In the genomic region with DNA sequence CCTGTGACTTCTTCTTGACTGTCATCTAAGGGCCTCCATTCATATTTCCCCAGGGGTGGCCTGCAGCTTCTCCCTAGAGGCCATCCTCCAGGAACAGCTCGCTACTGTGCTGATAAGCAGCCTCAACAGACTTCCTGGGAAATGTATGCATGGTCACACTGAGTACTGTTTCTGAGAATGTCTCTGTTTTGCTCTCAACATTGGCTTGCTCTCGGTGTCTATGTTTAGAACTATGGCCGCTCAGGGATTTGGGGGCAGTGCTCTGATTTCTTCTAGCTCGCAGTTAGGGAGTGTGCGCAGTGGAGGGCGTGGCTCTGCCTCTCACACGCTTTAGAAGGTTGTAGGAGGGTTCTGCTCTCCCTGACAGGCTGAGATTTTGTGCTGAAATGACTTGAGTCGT, we compare ENCODE assay signal across 9 mouse cellular contexts. TPM values are rescaled to one million over a fixed set of nuclear protein-coding genes. Genes with fewer than 3 reads are reported as not detected.
DNase-seq lines count a peak whose midpoint lies in the region.
"Had no signal": no experiment of that assay in that cellular context is flagged by ENCODE, and none has a peak within 500 bp of the region (broad histone marks: within the 10 kb centered on the region; RNA-seq: fewer than 3 reads in every experiment).

No protein-coding gene starts in this region.

- DNase-seq in adrenal gland, postnatal 25 days = peak; percentile 12
- DNase-seq in adrenal gland, adult 2 months = no peak
- peak; percentile 21 to 45 for DNase-seq in left cerebral cortex, adult 18-20 months (ENCODE audit: low spot score in 2 of 2)
- no peak for DNase-seq in left cerebral cortex, postnatal 10 days (ENCODE audit: extremely low spot score in 1 of 2, low spot score in 2 of 2)
- DNase-seq in heart, adult 8-10 months (ENCODE audit: low spot score) = peak; percentile 53
- DNase-seq in heart, postnatal 4 days = peak; percentile 51
- DNase-seq in Muller cell, postnatal 12 days (ENCODE audit: inconsistent ontology term) = no peak
- DNase-seq in urinary bladder, postnatal 25 days (ENCODE audit: low spot score) = no peak
- DNase-seq: lung, postnatal 10 days had no signal

- intact Hi-C loops in left cerebral cortex, postnatal 10 days (cut with DNase I) = loop anchor here (5.0 kb wide), 3 partner anchors 77 to 702 kb away; partner anchors contain the start of gene Plxna1

RNA-seq across cellular contexts. Expression of gene Txnrd3, which starts 9.4 kb away (rescaled TPM):
- 10.3 and 12.8 TPM in 2 replicates for total RNA-seq in adrenal gland, postnatal 25 days (2021)
- 10 to 100 TPM in 1 of 2 experiments, 1 to 10 TPM in 1; 9.0 to 11.4 TPM for total RNA-seq in adrenal gland, adult 2 months (2021)
- polyA plus RNA-seq in adrenal gland, adult 2 months (2012; rRNA removed) = 12.9 and 14.6 TPM in 2 replicates
- total RNA-seq in left cerebral cortex, adult 18-20 months (2021) = 1 to 10 TPM; 4.0 to 4.8 TPM
- 10 to 100 TPM in 1 of 2 experiments, 1 to 10 TPM in 1; 10.0 to 10.6 TPM for total RNA-seq in left cerebral cortex, postnatal 10 days (2021)
- total RNA-seq in heart, adult 8-10 months (2022) = 10 to 100 TPM; 14.6 to 17.0 (median 15.0) TPM
- 10 to 100 TPM; 27.1 to 27.3 TPM for total RNA-seq in heart, postnatal 4 days (2021)

RNA-seq across cellular contexts. Expression of gene Chchd6, which starts 38.9 kb away (rescaled TPM):
- 22.1 and 23.8 TPM in 2 replicates for total RNA-seq in adrenal gland, postnatal 25 days (2021)
- 10 to 100 TPM; 26.3 to 39.4 TPM for total RNA-seq in adrenal gland, adult 2 months (2021)
- polyA plus RNA-seq in adrenal gland, adult 2 months (2012; rRNA removed) = 34.2 and 54.1 TPM in 2 replicates
- 10 to 100 TPM; 83.4 to 84.9 TPM for total RNA-seq in left cerebral cortex, adult 18-20 months (2021)
- total RNA-seq in left cerebral cortex, postnatal 10 days (2021) = 10 to 100 TPM; 82.4 to 85.6 TPM
- total RNA-seq in heart, adult 8-10 months (2022) = 10 to 100 TPM; 10.1 to 12.9 (median 11.5) TPM
- total RNA-seq in heart, postnatal 4 days (2021) = 10 to 100 TPM; 18.8 to 19.8 TPM

Comparison
In these comparisons a context has a peak if more than half of its experiments do, and no peak if none do; other contexts are left out.
1. DNase-seq: peak in adrenal gland, postnatal 25 days (single experiment), left cerebral cortex, adult 18-20 months (2 of 2), heart, adult 8-10 months (single experiment) and heart, postnatal 4 days (single experiment); none in adrenal gland, adult 2 months (single experiment), left cerebral cortex, postnatal 10 days (0 of 2), Muller cell, postnatal 12 days (single experiment) and urinary bladder, postnatal 25 days (single experiment).